Mouse (Mus musculus) right cerebral cortex, postnatal 10 days (tissue): ENCODE measurements at regions not wholly inside any gene's neighbourhood (a gene's known extent, or its start where the extent isn't known, plus 50 kb on each side); places are given as distances from the start of the nearest gene placed in this dataset.

Experiments used
- DNase-seq, 2 experiments: peaks; one replicate each; pipeline ENCODE4 v3.0.0; 2021; ENCODE audit warnings: low spot score in 2 of 2

GRCm38 (mm10) chr10:3630763-3631223 lies 90.8 kb downstream of the Iyd start:
- DNase-seq = no peak

- no peak for DNase-seq
Measured at GRCm38 (mm10) chr10:3633871-3634496, 93.9 kb downstream of the Iyd start.

- no peak for DNase-seq
Measured at GRCm38 (mm10) chr10:3644111-3644510, 96.1 kb upstream of the Plekhg1 start.

- DNase-seq = peak; percentile 26 to 30
Measured at GRCm38 (mm10) chr10:3645030-3645429, 95.1 kb upstream of the Plekhg1 start.

- DNase-seq = no peak
Measured at GRCm38 (mm10) chr10:3646151-3646910, 93.8 kb upstream of the Plekhg1 start.

- DNase-seq = no peak
Measured at GRCm38 (mm10) chr10:3647811-3648731, 92.1 kb upstream of the Plekhg1 start.

- no peak for DNase-seq
Measured at GRCm38 (mm10) chr10:3649983-3650382, 90.2 kb upstream of the Plekhg1 start.

- no peak for DNase-seq
Measured at GRCm38 (mm10) chr10:3650561-3650960, 89.6 kb upstream of the Plekhg1 start.

GRCm38 (mm10) chr10:3652522-3652921 lies 87.6 kb upstream of the Plekhg1 start:
- DNase-seq = no peak

GRCm38 (mm10) chr10:3656081-3656480 lies 84.1 kb upstream of the Plekhg1 start:
- no peak for DNase-seq

GRCm38 (mm10) chr10:3662156-3662555 lies 78.0 kb upstream of the Plekhg1 start:
- DNase-seq = no peak

- no peak for DNase-seq
Measured at GRCm38 (mm10) chr10:3662571-3662970, 77.6 kb upstream of the Plekhg1 start.

- no peak for DNase-seq
Measured at GRCm38 (mm10) chr10:3663296-3663695, 76.9 kb upstream of the Plekhg1 start.

GRCm38 (mm10) chr10:3684481-3684880 lies 55.7 kb upstream of the Plekhg1 start:
- no peak for DNase-seq
